Comparison of ENCODE assay signal across 10 mouse cellular contexts in genomic region chr3:94398217-94398616, GRCm38 (mm10). TPM values are rescaled to one million over a fixed set of nuclear protein-coding genes. Genes with fewer than 3 reads are reported as not detected.
DNase-seq lines count a peak whose midpoint lies in the region; ATAC-seq and TF ChIP-seq lines count a peak whose summit lies in the region.
"Had no signal": no experiment of that assay in that cellular context is flagged by ENCODE, and none has a peak within 500 bp of the region (broad histone marks: within the 10 kb centered on the region; RNA-seq: fewer than 3 reads in every experiment).

Gene Lingo4, plus strand, starts transcription at chr3:94398517.

- peak within 1 kb of the TSS; percentile 52; the same call in 1 of the 2 replicates for H3K9ac ChIP-seq in heart, embryonic 12.5 days
- no peak within 1 kb of the TSS for H3K9ac ChIP-seq in liver, postnatal 0 days (replicated peaks)
- H3K9ac ChIP-seq: liver, embryonic 14.5 days had no signal

- H3K4me2 ChIP-seq in heart, embryonic 12.5 days = peak within 1 kb of the TSS; percentile 66
- H3K4me2 ChIP-seq in liver, postnatal 0 days (ENCODE audit: low read depth, low read length) = peak within 1 kb of the TSS; percentile 33

- no peak for TF ChIP-seq EP300 in liver, postnatal 0 days (IDR thresholded peaks at IDR 0.05; ENCODE audit: low read depth)

- no peak for TF ChIP-seq CTCF in bone marrow macrophage, adult 2 months (IDR thresholded peaks at IDR 0.05; ENCODE audit: low read depth, low read length)
- TF ChIP-seq CTCF in liver, postnatal 0 days (IDR thresholded peaks at IDR 0.05; ENCODE audit: low read depth) = no peak

- no peaks in the 10 kb centered on the region for H3K36me3 ChIP-seq in heart, embryonic 12.5 days
- H3K36me3 ChIP-seq in hindbrain, embryonic 10.5 days = no peaks in the 10 kb centered on the region
- H3K36me3 ChIP-seq in liver, postnatal 0 days (replicated peaks; ENCODE audit: insufficient read depth, low read length) = no peaks in the 10 kb centered on the region

- peaks cover 5% of the 10 kb centered on the region; the same call in 1 of the 2 replicates for H3K4me1 ChIP-seq in heart, embryonic 12.5 days (replicated peaks)
- no peaks in the 10 kb centered on the region for H3K4me1 ChIP-seq in bone marrow macrophage, adult 2 months (ENCODE audit: control insufficient read depth, insufficient read depth, low read length)
- peaks cover 34% of the 10 kb centered on the region for H3K4me1 ChIP-seq in hindbrain, embryonic 10.5 days (replicated peaks)
- H3K4me1 ChIP-seq in liver, postnatal 0 days (ENCODE audit: insufficient read depth) = no peaks in the 10 kb centered on the region

- no peak for DNase-seq in heart, adult 8-10 months (ENCODE audit: low spot score)
- DNase-seq in hindbrain, embryonic 10.5 days (ENCODE audit: low spot score) = no peak
- no peak for DNase-seq in liver, postnatal 0 days
- no peak for DNase-seq in urinary bladder, postnatal 14 days (ENCODE audit: low spot score)
- no peak for DNase-seq in embryo, embryonic 11 days
- no peak for DNase-seq in frontal cortex, postnatal 36 days (ENCODE audit: low spot score in 2 of 2)
- DNase-seq: right cerebral cortex, postnatal 14 days had no signal

- no peak within 1 kb of the TSS for H3K27ac ChIP-seq in heart, embryonic 12.5 days (ENCODE audit: poor library complexity, severe bottlenecking)
- H3K27ac ChIP-seq in bone marrow macrophage, adult 2 months (ENCODE audit: insufficient read depth, low read depth, low read length) = no peak within 1 kb of the TSS
- H3K27ac ChIP-seq in hindbrain, embryonic 10.5 days = peak within 1 kb of the TSS; percentile 86
- no peak within 1 kb of the TSS for H3K27ac ChIP-seq in liver, postnatal 0 days (ENCODE audit: low read depth)
- H3K27ac ChIP-seq: liver, embryonic 14.5 days had no signal

- ATAC-seq in heart, embryonic 12.5 days (ENCODE audit: insufficient number of reproducible peaks, low FRiP score) = no peak
- no peak for ATAC-seq in liver, postnatal 0 days

- H3K27me3 ChIP-seq in heart, embryonic 12.5 days (replicated peaks) = peaks cover 73% of the 10 kb centered on the region
- peaks cover 56% of the 10 kb centered on the region for H3K27me3 ChIP-seq in hindbrain, embryonic 10.5 days (ENCODE audit: insufficient read depth, poor library complexity, severe bottlenecking)
- peaks cover 36% of the 10 kb centered on the region for H3K27me3 ChIP-seq in liver, postnatal 0 days (ENCODE audit: insufficient read depth, low read length)

- no peak for TF ChIP-seq POLR2A in bone marrow macrophage, adult 2 months (IDR thresholded peaks at IDR 0.05; ENCODE audit: borderline replicate concordance, low read depth, low read length)

- H3K9me3 ChIP-seq in heart, embryonic 12.5 days (replicated peaks) = no peaks in the 10 kb centered on the region
- no peaks in the 10 kb centered on the region for H3K9me3 ChIP-seq in hindbrain, embryonic 10.5 days
- no peaks in the 10 kb centered on the region for H3K9me3 ChIP-seq in liver, postnatal 0 days (ENCODE audit: low read length)

- peak within 1 kb of the TSS; percentile 34 for H3K4me3 ChIP-seq in heart, embryonic 12.5 days
- peak within 1 kb of the TSS; percentile 3; the same call in 1 of the 2 replicates for H3K4me3 ChIP-seq in bone marrow macrophage, adult 2 months (ENCODE audit: insufficient read depth, low read length)
- H3K4me3 ChIP-seq in hindbrain, embryonic 10.5 days = peak within 1 kb of the TSS; percentile 52
- H3K4me3 ChIP-seq in liver, postnatal 0 days (ENCODE audit: low read depth, low read length) = no peak within 1 kb of the TSS

- WGBS in heart, embryonic 12.5 days = 61% methylated on average over 6 of the region's 6 CpGs
- WGBS in hindbrain, embryonic 10.5 days = 67% methylated on average over 6 of the region's 6 CpGs
- WGBS in liver, postnatal 0 days (ENCODE audit: insufficient replicate concordance) = 68% methylated on average over 6 of the region's 6 CpGs

RNA-seq across cellular contexts. Expression of gene Lingo4, which starts in this region (rescaled TPM):
- not detected in 2 replicates for polyA plus RNA-seq in heart, embryonic 12.5 days (2016; fragmentation: Nextera tagmentation; extraction: Ambion mirVana)
- under 1 TPM in 3 of 4 experiments, not detected in 1; 0.14 to 0.37 (median 0.17) TPM for total RNA-seq in heart, adult 8-10 months (2022)
- polyA plus RNA-seq in bone marrow macrophage, adult 2 months (2012; ENCODE audit: insufficient read depth, insufficient read length, missing spikeins) = not detected in 2 replicates
- 0.66 and 1.2 TPM in 2 replicates for polyA plus RNA-seq in hindbrain, embryonic 10.5 days (2016; fragmentation: Nextera tagmentation; extraction: Ambion mirVana)
- 0.38 and 0.46 TPM in 2 replicates for polyA plus RNA-seq in liver, postnatal 0 days (2015; fragmentation: Nextera tagmentation; extraction: Ambion mirVana)
